Mouse (Mus musculus) cortical plate, adult 2 months (tissue): ENCODE measurements around the gene Gspt1.

ENCODE experiments used
- CTCF ChIP-seq: fragments of 200-500 bp; IDR thresholded peaks from 2 replicates; pipeline ENCODE4 v1.5.1; 2011; ENCODE audit warnings: mild to moderate bottlenecking, control low read depth, low read length; ENCODE audit not compliant: insufficient read depth; ENCODE audit errors: extremely low read depth
- POLR2A ChIP-seq: fragments of 200-500 bp; IDR thresholded peaks from 2 replicates; pipeline ENCODE4 v1.6.1; 2011; ENCODE audit warnings: mild to moderate bottlenecking, low read length, control low read depth; ENCODE audit not compliant: insufficient read depth; ENCODE audit errors: extremely low read depth

- no peak for TF ChIP-seq POLR2A
- no peak for TF ChIP-seq CTCF
Measured at GRCm38 (mm10) chr16:11247791-11248190, 6.3 kb downstream of the Gspt1 start.
